Mouse (Mus musculus): ENCODE measurements around the gene Sp1.

Gene Sp1

DNA sequence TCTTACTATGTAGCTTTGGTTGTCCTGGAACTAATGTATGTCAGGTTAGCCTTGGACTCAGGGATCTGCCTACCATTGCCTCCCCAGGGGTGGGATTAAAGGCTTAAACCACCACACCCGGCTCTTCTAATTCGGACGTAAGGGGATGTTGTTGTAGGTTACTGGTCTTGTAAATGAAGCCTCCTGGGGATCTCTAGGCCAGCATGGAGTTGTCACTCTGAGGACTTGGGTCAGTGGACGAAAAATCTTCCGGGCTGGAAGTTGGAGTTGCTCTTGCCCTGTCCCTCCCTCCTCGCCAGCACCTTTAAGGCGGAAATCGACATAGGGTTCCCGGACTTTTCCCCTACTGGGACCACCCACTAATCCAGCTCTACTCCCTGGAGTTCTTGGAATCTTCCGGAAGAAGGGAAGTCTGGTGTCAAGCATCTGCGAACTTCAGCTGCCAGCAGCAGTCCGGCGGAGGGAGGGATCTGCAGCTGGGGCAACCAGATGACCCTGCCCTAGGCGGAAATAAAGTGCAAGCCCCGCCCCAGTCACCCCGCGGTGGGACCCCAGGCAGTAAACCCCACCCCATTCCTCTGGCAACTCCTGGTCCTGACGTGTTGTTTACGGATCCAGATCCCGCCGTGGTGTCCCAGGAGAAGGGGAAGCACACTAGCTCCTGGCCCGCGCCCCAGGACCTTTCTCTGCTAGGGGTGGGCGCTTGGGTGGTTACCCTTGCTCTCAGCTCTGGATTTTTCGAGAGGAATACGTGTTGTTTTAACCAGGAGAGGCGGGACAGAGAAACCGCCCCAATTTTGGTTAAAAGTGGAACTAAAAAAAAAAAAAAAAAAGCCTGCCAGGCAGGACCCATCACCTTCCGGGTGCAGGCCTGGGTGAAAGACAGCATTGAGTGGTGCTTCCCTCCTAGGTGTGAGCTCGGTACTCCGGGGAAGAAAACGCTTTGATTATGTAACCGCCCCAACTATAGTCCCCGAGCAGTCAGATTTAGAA is 6.4 kb upstream of the Sp1 start:
- in situ Hi-C loops (cut with MboI, MseI), result loop anchor here (25.0 kb wide), 1 partner anchor 863 kb away; the partner anchor contains the start of genes Copz1 and Nfe2

DNA sequence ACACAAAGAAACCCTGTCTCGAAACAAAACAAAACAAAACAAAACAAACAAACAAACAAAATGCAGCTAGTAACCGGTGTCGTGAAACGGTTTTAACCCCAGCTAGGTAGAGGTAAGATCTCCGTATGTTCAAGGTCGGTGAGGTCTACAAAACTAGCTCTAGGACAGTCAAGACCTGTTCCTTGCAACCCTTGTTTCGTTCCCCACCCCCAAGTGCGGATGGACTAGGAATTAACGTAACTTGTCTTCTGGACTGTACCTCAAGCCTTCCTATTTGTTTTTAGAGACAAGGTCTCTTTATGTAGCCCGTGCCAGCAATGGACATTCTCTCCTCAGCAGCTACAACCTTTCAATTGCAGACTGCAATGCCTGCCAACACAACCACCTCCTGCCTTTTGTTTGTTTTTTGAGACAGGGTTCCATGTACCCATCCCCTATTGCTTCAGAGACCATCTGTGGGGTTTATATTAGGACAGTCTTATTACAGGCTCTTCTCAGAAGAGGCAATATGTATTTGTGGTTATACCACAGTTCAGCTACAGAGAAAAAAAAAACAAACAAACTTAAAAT is 5.4 kb upstream of the Sp1 start:
- in situ Hi-C loops (cut with MboI, MseI), result loop anchor here (25.0 kb wide), 1 partner anchor 862 kb away; the partner anchor contains the start of genes Copz1 and Nfe2

DNA sequence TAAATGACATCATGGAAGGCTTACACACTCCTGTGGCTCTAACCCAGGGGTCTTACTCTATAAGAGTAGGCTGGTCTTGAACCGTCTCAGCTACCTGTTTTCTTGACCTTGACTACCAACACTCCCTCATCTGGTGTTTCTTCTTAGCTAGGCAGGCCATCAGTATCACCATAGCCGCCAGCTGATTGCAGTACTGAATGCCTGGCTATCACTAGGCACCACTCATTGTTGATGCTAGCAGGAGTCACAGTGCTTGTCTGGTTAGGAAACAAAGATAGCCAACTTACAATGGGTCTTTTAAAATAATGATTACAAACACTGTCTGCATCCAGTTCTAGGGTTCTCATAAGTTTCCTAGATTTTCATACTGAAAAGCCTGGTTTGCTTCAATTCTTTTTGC is 4.7 kb upstream of the Sp1 start:
- in situ Hi-C loops (cut with MboI, MseI), result loop anchor here (25.0 kb wide), 1 partner anchor 861 kb away; the partner anchor contains the start of genes Copz1 and Nfe2

DNA sequence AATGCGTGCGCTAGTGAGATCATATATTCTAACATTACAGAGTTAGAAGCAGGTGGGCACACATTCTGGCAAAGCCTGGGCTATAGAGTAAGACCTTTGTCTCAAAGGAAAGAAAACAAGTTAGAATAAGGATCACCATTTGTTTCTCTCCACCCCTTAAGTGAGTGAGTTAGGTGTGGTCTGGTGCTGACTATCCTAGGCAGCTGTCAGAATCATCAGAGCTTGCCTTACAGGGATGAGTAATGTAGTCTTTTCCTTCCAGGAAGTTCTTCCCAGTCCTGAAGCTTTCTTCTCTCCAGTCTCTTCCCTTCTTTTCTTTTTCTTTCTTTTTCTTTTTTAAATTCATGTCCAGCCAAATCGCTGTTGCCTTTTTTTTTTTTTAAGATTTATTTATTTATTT is 3.7 kb upstream of the Sp1 start:
- in situ Hi-C loops (cut with MboI, MseI), result loop anchor here (25.0 kb wide), 1 partner anchor 860 kb away; the partner anchor contains the start of genes Copz1 and Nfe2

DNA sequence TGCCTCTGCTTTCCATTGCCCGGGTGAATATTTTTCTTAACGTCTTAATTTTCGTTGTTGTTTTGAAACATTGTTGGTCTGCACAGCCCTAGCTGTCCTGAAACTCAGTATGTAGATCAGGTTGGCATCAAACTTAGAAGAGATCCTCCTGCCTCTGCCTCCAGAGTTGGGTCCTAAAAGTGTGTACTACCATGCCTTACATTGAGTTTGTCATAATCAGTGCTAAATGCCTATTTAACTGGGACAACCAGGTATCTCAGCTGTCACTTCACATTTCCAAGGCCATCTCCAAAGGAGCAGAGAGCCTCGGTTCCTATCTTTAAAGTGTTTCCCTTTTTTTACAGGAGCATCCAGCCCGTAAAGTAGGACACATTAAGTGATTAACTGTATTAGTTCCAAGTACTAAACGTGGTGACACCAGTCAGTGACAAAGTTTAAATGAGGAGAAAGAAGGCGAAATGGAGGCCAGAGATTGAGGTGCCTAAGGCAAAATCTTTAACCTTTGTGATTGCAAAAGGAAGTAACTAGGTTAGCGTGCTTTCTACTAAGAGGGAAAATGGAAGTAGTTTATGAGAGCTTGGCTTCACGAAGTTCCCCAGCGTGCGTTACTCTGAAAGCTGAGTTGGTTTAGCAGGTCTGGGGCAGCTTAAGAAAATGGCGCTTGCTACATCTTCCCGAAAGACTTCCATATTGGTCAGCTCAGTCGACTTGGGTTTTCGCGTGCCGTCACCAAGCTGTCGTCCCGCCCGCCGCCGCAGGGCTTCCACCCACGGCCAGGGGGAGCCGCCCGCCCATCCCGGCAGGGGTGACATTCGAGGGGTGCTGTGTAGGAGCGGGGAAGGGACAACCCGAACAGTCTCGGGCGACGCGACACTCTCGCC is 1.1 kb upstream of the Sp1 start:
- in situ Hi-C loops (cut with MboI, MseI), result loop anchor here (25.0 kb wide), 1 partner anchor 857 kb away; the partner anchor contains the start of genes Copz1 and Nfe2

DNA sequence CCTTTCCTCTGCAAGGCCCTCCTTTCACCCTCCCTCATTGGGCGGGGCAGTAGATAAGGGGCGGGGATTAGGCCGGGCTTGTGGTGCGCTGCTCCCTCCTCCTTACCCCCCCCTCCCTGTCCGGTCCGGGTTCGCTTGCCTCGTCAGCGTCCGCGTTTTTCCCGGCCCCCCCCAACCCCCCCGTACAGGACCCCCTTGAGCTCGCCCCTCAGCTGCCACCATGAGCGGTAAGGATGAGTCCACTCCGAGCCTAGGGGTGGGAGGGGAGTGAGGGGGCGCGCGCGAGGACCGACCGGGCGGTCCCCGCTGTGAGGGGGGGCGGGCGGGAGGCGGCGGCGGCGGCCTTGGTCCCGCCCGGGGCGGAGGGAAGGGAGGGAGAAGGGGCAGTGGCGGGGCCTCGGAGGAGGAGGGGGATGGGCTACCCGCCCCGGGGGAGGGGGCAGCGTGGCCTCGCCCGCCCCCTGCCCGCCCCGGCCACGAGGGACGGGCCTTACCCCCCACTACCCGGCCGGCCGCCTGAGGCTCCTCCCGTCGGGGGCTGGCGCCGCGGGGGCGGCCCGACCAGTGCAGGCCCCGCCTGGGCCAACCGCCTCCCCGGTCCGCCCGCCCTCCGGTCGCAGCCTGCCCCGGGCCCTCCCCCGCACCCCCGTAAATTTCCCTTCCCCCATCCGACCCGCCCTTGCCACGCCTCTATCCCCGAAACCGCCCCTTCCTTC is 411 bp downstream of the Sp1 start:
- in situ Hi-C loops (cut with MboI, MseI), result loop anchor here (25.0 kb wide), 1 partner anchor 856 kb away; the partner anchor contains the start of genes Copz1 and Nfe2

DNA sequence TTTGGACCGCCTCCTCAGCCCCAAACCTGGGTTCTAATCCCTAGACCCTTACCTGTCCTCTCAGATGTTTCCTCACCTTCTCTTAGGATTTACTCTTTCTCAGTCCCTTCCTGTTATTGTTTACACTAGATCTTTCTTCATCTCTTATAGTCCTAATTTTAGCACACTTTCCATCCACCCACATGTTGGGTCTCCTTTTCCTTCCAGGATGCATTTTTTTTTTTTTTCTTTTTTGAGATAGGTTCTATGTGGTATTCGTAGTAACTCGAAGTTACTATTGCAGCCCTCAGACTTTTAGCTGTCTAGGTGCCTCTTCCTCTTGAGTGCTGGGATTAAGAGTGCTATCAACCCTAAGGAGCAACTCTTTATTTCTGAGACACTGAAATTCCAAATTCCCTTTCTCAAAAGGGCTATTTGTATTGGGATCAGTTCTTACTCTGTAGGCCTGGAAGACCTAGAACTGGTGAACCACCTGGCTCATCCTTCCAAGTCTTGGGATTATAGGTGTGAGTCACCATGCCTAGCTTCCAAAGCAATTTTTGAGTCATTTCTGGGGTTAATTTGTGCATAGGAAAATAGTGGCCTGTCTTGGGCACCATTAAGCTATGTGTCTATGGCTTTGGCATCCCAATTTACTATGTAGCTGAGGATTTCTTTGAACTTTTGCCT is 1.1 kb downstream of the Sp1 start:
- in situ Hi-C loops (cut with MboI, MseI), result loop anchor here (25.0 kb wide), 1 partner anchor 855 kb away; the partner anchor contains the start of genes Copz1 and Nfe2

DNA sequence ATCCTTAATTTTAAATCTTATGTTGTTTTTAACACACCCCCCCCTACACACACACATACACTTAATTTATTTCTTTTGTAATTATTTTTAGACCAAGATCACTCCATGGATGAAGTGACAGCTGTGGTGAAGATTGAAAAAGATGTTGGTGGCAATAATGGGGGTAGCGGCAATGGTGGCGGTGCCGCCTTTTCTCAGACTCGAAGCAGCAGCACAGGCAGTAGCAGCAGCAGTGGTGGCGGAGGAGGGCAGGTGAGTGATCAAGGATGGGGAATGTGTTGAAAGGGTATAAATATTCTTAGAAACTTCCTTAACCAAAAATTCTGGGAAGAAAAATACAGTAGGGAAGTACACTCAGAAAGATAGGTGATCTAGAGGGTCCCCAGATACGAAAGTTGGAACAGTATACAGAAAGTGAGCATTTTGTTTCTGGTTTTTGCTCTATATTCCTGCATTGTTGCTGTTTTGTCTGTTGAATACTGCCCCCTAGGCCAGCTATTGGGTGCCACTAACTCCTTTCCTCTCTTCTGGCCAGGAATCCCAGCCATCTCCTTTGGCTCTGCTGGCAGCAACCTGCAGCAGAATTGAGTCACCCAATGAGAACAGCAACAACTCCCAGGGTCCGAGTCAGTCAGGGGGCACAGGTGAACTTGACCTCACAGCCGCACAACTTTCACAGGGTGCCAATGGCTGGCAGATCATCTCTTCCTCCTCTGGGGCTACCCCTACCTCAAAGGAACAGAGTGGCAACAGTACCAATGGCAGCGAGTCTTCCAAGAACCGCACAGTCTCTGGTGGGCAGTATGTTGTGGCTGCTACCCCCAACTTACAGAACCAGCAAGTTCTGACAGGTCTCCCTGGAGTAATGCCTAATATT is 2.0 kb downstream of the Sp1 start:
- in situ Hi-C loops (cut with MboI, MseI), result loop anchor here (25.0 kb wide), 1 partner anchor 854 kb away; the partner anchor contains the start of genes Copz1 and Nfe2

DNA sequence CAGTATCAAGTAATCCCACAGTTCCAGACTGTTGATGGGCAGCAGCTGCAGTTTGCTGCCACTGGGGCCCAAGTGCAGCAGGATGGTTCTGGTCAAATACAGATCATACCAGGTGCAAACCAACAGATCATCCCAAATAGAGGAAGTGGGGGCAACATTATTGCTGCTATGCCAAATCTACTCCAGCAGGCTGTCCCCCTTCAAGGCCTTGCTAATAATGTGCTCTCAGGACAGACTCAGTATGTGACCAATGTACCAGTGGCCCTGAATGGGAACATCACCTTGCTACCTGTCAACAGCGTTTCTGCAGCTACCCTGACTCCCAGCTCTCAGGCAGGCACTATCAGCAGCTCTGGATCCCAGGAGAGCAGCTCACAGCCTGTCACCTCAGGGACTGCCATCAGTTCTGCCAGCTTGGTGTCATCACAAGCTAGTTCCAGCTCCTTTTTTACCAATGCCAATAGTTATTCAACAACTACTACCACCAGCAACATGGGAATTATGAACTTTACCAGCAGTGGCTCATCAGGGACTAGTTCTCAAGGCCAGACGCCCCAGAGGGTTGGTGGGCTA is 2.7 kb downstream of the Sp1 start:
- in situ Hi-C loops (cut with MboI, MseI), result loop anchor here (25.0 kb wide), 1 partner anchor 854 kb away; the partner anchor contains the start of genes Copz1 and Nfe2

DNA sequence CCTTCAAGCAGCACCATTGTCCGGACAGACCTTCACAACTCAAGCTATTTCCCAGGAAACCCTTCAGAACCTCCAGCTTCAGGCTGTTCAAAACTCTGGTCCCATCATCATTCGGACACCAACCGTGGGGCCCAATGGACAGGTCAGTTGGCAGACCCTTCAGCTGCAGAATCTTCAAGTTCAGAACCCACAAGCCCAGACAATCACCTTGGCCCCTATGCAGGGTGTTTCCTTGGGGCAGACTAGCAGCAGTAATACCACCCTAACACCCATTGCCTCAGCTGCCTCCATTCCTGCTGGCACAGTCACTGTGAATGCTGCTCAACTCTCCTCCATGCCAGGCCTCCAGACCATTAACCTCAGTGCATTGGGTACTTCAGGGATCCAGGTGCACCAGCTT is 3.3 kb downstream of the Sp1 start:
- in situ Hi-C loops (cut with MboI, MseI), result loop anchor here (25.0 kb wide), 1 partner anchor 853 kb away; the partner anchor contains the start of genes Copz1 and Nfe2

DNA sequence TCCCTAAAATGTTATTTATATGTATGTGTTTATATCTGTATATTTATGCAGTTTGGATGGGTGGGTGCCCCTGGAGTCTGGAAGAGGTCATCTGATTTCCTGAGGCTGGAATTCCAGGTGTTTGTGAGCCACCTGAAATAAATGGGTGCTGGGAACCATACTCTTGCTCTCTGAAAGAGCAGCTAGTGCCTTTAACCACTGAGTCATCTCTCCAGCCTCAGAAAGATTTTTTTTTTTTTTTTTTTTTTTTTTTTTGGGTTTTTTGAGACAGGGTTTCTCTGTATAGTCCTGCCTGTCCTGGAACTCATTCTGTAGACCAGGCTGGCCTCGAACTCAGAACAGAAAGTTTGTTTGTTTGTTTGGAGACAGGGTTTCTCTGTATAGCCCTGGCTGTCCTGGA is 5.1 kb downstream of the Sp1 start:
- in situ Hi-C loops (cut with MboI, MseI), result loop anchor here (25.0 kb wide), 1 partner anchor 851 kb away; the partner anchor contains the start of genes Copz1 and Nfe2

DNA sequence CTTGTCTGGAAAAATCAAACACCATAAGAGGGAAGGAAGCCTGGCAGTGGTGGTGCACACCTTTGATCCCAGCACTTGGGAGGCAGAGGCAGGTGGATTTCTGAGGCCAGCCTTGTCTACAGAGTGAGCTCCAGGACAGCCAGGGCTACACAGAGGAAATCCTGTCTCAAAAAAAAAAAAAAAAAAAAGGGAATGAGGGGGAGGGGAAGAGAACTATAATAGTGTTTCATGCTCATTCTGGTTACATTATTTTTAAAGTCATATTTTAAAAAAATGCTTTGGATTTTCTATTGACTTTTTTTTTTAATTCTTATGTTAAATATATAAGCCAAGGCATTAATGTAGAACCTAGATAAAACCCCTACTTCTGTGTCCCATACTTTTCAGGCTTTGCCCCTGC is 7.7 kb downstream of the Sp1 start:
- in situ Hi-C loops (cut with MboI, MseI), result loop anchor here (25.0 kb wide), 1 partner anchor 849 kb away; the partner anchor contains the start of genes Copz1 and Nfe2

DNA sequence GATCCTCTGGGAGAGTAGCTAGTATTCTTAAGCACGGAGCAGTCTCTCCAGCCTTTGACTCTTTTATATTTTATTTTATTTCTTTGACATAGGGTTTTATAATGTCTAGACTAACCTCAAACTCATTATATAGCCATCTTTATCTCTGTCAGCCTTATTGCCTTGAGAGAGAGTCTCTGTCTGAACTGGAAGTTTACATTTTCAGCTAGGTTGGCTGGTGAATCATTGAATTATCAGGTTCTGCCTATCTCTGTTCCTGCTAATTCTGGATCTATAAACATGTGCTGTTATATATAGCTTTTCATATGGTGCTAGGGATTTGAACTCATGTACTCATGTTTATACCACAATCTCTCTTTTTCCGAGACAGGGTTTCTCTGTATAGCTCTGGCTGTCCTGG is 11.6 kb downstream of the Sp1 start:
- in situ Hi-C loops (cut with MboI, MseI), result loop anchor here (25.0 kb wide), 1 partner anchor 845 kb away; the partner anchor contains the start of genes Copz1 and Nfe2

DNA sequence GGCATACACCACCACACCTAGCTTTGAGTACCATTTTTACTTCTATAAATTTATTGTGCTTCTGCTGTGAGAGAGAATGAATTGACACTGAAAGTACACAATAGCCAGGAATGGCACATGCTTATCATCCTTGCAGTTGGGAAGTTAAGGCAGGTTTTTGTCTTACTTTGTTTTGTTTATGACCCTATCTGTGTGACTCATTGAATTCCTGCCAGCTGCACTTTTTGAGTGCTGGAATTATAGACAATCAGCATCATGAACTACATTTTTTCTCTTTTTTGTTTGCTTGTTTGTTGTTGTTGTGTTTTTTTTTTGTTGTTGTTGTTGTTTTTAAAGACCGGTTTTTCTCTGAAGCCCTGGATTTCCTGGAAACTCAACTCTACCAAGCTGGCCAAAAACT is 15.0 kb downstream of the Sp1 start:
- in situ Hi-C loops (cut with MboI, MseI), result loop anchor here (25.0 kb wide), 1 partner anchor 841 kb away; the partner anchor contains the start of genes Copz1 and Nfe2

DNA sequence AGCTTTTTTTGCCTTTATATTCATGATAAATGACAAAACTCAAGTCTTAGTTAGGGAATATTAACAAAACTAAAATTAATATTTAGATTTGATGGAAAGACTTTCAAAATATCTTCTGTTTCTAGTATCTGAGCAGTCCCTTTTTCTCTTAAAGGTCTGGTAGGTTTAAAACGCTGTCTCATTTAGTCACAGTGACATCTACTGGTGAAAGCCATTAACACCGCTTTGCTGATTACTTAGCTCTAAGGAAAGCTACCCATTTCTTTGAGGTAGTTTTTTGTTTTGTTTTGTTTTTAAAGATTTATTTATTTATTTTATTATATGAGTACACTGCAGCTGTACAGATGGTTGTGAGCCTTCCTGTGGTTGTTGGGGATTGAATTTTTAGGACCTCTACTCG is 15.5 kb downstream of the Sp1 start:
- in situ Hi-C loops (cut with MboI, MseI), result loop anchor here (25.0 kb wide), 1 partner anchor 841 kb away; the partner anchor contains the start of genes Copz1 and Nfe2

DNA sequence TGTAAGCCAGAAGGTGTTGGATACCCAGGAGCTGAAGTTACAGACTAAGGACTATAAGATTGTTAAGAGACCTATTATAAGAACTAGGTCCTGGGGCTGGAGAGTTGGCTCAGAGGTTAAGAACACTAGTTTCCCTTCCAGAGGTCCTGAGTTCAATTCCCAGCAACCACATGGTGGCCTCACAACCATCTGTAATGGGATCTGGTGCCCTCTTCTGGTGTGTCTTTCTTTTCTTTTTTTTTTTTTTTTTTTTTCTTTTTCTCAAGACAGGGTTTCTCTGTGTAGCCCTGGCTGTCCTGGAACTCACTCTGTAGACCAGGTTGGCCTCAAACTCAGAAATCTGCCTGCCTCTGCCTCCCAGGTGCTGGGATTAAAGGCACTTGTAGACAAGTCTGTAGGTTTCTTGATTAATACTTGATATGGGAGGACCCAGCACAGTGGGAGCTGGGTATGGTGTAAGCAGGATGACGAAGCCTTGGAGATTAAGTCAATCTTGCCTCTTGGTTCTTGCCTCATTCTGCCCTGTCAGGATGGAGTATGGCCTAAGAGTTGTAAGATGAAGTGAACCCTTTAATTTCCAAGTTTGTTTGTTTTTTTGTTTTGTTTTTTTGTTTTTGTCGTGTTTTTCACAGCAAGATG is 17.8 kb downstream of the Sp1 start:
- in situ Hi-C loops (cut with MboI, MseI), result loop anchor here (25.0 kb wide), 1 partner anchor 839 kb away; the partner anchor contains the start of genes Copz1 and Nfe2

DNA sequence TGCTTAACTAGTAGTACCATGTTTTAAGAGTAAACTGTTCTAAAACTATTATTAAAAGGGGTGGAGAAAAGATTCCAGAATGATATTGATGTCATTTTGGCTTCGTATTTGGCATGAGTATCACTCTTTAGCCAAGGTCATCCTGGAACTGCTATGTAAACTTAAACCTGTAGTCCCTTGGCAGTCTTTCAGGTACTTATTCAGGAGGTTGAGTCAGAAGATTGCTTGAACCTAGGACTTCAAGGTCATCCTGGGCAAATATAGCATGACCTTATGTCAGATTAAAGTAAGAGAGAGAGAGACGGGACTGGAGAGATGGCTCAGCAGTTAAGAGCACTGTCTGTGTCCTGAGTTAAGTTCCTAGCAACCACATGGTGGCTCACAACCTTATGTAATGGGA is 18.7 kb downstream of the Sp1 start:
- in situ Hi-C loops (cut with MboI, MseI), result loop anchor here (25.0 kb wide), 1 partner anchor 838 kb away; the partner anchor contains the start of genes Copz1 and Nfe2

Data from T-helper 1 cell (primary cell).